Mouse (Mus musculus) small intestine, adult 2 months (tissue): Measurements from ENCODE around the gene Carhsp1.

Experiments used
- CTCF ChIP-seq: fragments of 200-500 bp; IDR thresholded peaks from 2 replicates; pipeline ENCODE4 v1.5.1; 2012; ENCODE audit warnings: low read depth, mild to moderate bottlenecking, control low read depth, inconsistent platforms, low read length, moderate library complexity, mixed read lengths; ENCODE audit not compliant: insufficient replicate concordance, insufficient read length; ENCODE audit errors: extremely low read depth
- POLR2A ChIP-seq: fragments of 200-500 bp; IDR thresholded peaks from 2 replicates; pipeline ENCODE4 v1.6.1; 2012; ENCODE audit warnings: low read depth, mild to moderate bottlenecking, control low read depth, inconsistent platforms, low read length, moderate library complexity

GRCm38 (mm10) chr16:8715513-8716080 lies 43.6 kb upstream of the Carhsp1 start:
- no peak for TF ChIP-seq POLR2A
- TF ChIP-seq CTCF: no peak
